Mouse (Mus musculus) forebrain, postnatal 0 days (tissue): ENCODE measurements around the gene Atg2a. TPM values are rescaled to one million over a fixed set of nuclear protein-coding genes. Genes with fewer than 3 reads are reported as not detected.
A peak's percentile ranks its signal among the peaks of the same experiment; 100 is the strongest.

ENCODE experiments used
- ATAC-seq: fragments of 200-750 bp; cut with Nextera tagmentation; 2 replicates; pipeline ENCODE4 v1.8.0; 2017; ENCODE audit warnings: mild to moderate bottlenecking, moderate library complexity
- DNase-seq: peaks from one replicate; pipeline ENCODE4 v3.0.0-alpha.2; 2015
- H3K27ac ChIP-seq: fragments of 300-500 bp; sonication (generic); 2 replicates; pipeline ENCODE4 v1.5.1; 2014; ENCODE audit warnings: low read depth, mild to moderate bottlenecking, antibody characterized with exemption, low read length, moderate library complexity, mixed read lengths
- H3K27me3 ChIP-seq: fragments of 300-500 bp; sonication (generic); 2 replicates; pipeline ENCODE4 v1.6.1; 2014; ENCODE audit warnings: mild to moderate bottlenecking, low read length, mixed read lengths; ENCODE audit not compliant: insufficient read depth
- H3K36me3 ChIP-seq: fragments of 300-500 bp; sonication (generic); 2 replicates; pipeline ENCODE4 v1.6.1; 2014; ENCODE audit warnings: mild to moderate bottlenecking, moderate library complexity; ENCODE audit not compliant: insufficient read depth
- H3K4me1 ChIP-seq: fragments of 300-500 bp; sonication (generic); 2 replicates; pipeline ENCODE4 v1.6.1; 2014; ENCODE audit warnings: antibody characterized with exemption; ENCODE audit not compliant: insufficient read depth
- H3K4me2 ChIP-seq: fragments of 300-500 bp; sonication (generic); 2 replicates; pipeline ENCODE4 v1.6.1; 2014; ENCODE audit warnings: low read depth, mild to moderate bottlenecking, moderate library complexity
- H3K4me3 ChIP-seq: fragments of 300-500 bp; sonication (generic); 2 replicates; pipeline ENCODE4 v1.5.1; 2014; ENCODE audit warnings: low read depth, low read length, mixed read lengths
- H3K9ac ChIP-seq: fragments of 300-500 bp; sonication (generic); 2 replicates; pipeline ENCODE4 v1.6.1; 2014; ENCODE audit warnings: mild to moderate bottlenecking
- H3K9me3 ChIP-seq: fragments of 300-500 bp; sonication (generic); 2 replicates; pipeline ENCODE4 v1.6.1; 2016; ENCODE audit warnings: low read length
- CTCF ChIP-seq: sonication (generic); IDR thresholded peaks from 2 replicates; pipeline ENCODE4 v1.5.1; 2016; ENCODE audit warnings: antibody characterized with exemption, control low read depth, low read depth
- WGBS: fragments of 180-500 bp; shearing (Covaris S2); extraction: QIAGEN DNeasy Blood & Tissue Kit; methylation state at CpG from one replicate; pipeline ENCODE4 v1.1.7; 2014; 5-methylcytosine and 5-hydroxymethylcytosine counted together
- polyA plus RNA-seq: library from polyadenylated mRNA; unstranded; fragments of >200 nt; fragmentation: Nextera tagmentation; extraction: Ambion mirVana; gene quantifications from 2 replicates; pipeline ENCODE4 v1.2.1, GENCODE M21; 2015
- total RNA-seq: library from RNA; depleted of rRNA; stranded (reverse); fragments of >200 nt; gene quantifications from 2 replicates; pipeline ENCODE4 v1.2.3, GENCODE M21; 2014; rRNA removed

Atg2a gene
- total RNA-seq (21.0 and 26.7 TPM in 2 replicates), polyA plus RNA-seq (5.9 and 7.6 TPM in 2 replicates)

DNA sequence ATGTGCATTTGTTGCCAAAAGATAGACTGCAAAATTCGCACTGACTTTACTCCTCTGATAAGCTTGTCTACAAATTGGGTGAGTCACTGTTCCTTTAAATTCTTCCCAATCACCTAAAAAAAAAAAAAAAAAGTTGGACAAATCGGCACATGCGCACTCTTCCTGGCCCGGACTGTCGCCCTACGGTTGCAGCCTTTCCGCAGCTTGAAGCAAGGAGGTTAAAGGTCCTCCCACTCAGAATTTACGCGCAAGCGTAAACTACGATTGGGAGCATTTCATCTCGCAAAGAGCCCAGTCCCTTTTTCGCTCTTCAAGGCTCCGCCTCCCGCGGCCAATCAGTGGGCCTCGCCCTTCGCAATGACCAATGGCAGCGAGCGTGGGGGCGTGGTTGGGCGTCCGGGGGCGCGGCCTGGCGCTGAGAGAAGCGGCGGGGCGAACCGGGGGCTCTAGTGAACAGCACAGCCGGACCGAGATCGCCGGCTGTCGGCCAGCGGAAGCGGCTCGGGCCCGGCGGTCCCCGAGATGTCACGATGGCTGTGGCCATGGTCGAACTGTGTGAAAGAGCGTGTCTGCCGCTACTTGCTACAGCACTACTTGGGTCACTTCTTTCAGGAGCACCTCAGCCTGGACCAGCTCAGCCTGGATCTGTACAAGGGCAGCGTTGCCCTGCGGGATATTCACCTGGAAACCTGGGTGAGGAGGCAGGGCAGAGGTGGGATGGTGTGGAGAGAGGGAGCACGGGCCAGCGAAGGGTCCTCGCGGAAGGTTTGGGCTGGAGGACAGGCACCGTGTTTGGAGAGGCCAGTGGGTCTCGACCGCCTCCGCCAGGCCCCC, at the start of gene Atg2a:
Gene Atg2a (plus strand): TSS at position 395 of the 834 bp plus-strand sequence.
- Histone ChIP-seq H3K4me3 (peak within 1 kb of the TSS; percentile 95), H3K9me3 (no peaks in the 10 kb centered on the region), H3K4me2 (peak within 1 kb of the TSS; percentile 91), H3K27me3 (no peaks in the 10 kb centered on the region), H3K27ac (peak within 1 kb of the TSS; percentile 66; the same call in 1 of the 2 replicates), H3K36me3 (peaks cover 19% of the 10 kb centered on the region), H3K9ac (peak within 1 kb of the TSS; percentile 81), H3K4me1 (peaks cover 7% of the 10 kb centered on the region)
- ATAC-seq (peak; percentile 96), DNase-seq (peak; percentile 98)
- under 1% methylated on average over 55 of the region's 55 CpGs for WGBS
- TF ChIP-seq CTCF: peak; percentile 29

DNA sequence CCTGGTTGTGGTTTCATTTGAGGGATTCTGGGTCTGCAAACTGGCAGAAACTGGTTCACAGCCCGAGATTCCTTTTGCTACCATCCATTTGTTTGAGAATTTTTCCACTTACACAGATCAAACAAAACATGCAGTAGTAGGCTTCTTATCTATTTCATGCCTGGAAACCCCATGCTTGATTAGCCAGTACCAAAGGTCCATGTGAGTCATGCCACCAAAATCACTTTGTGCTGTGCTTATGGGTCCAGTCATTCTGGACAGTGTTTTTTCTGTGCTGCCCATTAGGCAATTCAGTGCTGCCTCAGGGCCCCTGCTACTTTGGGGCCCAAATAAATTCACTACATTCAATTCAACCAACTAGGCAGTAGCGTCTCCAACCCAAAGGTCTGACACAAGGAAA, 37.2 kb upstream of the Atg2a start:
- Histone ChIP-seq H3K4me1 (no peaks in the 10 kb centered on the region), H3K27me3 (no peaks in the 10 kb centered on the region), H3K36me3 (no peaks in the 10 kb centered on the region), H3K4me3 (no peak overlapping the region), H3K27ac (no peak overlapping the region), H3K9me3 (no peaks in the 10 kb centered on the region), H3K4me2 (no peak overlapping the region), H3K9ac (no peak overlapping the region)
- ATAC-seq (no peak), DNase-seq (no peak)
- WGBS: 78% methylated on average over 2 of the region's 2 CpGs
- TF ChIP-seq CTCF: no peak

DNA sequence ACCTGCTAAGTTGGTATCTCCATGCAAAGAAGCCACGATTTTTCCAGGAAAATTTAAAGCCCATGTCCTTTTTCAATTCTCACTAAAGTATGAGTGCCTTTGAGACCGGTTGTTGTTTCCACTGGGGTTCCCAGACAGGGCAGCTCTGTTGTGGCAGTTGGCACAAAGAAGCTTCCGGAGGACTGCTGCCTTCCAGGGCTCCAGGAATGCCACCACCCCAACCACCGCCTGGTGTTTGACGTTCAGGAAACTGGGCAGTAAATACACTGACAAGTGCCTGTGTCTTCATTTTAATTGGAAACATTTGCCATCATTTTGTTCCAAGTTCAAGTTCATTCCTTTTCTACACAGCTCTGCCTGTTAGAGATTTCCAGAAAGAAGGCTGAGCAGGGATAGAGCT, 34.8 kb upstream of the Atg2a start:
- no peak overlapping the region for H3K27ac ChIP-seq
- no peak overlapping the region for H3K9ac ChIP-seq
- no peak for TF ChIP-seq CTCF
- no peaks in the 10 kb centered on the region for H3K4me1 ChIP-seq
- ATAC-seq (no peak), DNase-seq (no peak)
- H3K4me3 ChIP-seq: no peak overlapping the region
- 63% methylated on average over 5 of the region's 5 CpGs for WGBS
- no peak overlapping the region for H3K4me2 ChIP-seq
- H3K9me3 ChIP-seq: no peaks in the 10 kb centered on the region
- no peaks in the 10 kb centered on the region for H3K27me3 ChIP-seq
- no peaks in the 10 kb centered on the region for H3K36me3 ChIP-seq

DNA sequence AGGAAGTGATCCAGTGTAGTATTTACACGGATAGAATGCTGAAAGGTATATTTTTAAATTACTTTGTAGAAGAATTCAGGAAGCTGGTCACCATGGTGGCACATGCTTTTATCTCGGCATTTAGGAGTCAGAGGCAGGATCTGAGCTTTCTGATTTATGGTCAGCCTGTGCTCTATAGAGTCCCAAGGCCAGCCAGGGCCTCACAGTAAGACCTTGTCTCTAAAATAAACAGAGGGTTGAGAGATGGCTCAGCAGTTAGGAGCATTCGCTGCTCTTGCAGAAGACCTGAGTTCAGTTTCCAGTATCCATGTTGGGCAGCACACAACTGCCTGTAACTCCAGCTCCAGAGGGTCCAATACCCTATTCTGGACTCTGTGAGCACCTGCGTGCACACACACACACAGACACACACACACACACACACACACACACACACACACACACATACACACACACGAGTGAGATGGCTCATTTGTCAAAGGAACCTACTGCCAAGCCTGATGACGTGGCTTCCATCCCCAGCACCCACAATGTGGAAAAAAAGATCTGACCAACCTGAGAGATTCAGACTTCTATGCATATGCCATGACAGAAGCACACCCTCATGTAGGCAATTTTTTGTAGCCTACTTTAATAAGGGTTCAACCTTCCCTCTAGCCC, 25.3 kb upstream of the Atg2a start:
- Histone ChIP-seq H3K4me1 (no peaks in the 10 kb centered on the region), H3K27ac (no peak overlapping the region), H3K4me3 (no peak overlapping the region), H3K9ac (no peak overlapping the region), H3K36me3 (no peaks in the 10 kb centered on the region), H3K27me3 (no peaks in the 10 kb centered on the region), H3K9me3 (no peaks in the 10 kb centered on the region), H3K4me2 (no peak overlapping the region)
- no peak for TF ChIP-seq CTCF
- ATAC-seq (no peak), DNase-seq (no peak)
- WGBS: 83% methylated on average over 6 of the region's 6 CpGs

DNA sequence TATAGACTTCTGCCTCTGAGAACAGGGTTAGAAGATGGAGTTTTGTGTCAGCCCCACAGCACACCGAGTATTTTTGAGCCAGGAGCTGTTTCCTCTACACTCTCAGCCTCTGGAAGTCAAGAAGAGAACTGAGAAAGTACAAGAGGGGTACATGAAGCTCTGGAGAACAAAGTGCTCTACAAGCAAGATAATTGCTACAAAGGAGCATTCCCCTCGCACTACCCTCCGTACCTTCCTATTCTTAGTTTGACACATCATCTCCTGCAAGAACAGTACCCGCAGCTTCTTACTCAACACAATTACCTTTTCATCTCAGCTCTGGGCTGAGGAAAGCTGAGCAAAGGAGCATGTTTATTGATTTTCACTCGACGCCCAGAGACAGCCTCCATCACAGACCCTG, 22.9 kb upstream of the Atg2a start:
- 57% methylated on average over 6 of the region's 6 CpGs for WGBS
- Histone ChIP-seq H3K9me3 (no peaks in the 10 kb centered on the region), H3K27me3 (no peaks in the 10 kb centered on the region), H3K9ac (no peak overlapping the region), H3K27ac (no peak overlapping the region), H3K36me3 (no peaks in the 10 kb centered on the region), H3K4me3 (no peak overlapping the region), H3K4me1 (no peaks in the 10 kb centered on the region), H3K4me2 (no peak overlapping the region)
- DNase-seq (no peak), ATAC-seq (no peak)
- no peak for TF ChIP-seq CTCF

DNA sequence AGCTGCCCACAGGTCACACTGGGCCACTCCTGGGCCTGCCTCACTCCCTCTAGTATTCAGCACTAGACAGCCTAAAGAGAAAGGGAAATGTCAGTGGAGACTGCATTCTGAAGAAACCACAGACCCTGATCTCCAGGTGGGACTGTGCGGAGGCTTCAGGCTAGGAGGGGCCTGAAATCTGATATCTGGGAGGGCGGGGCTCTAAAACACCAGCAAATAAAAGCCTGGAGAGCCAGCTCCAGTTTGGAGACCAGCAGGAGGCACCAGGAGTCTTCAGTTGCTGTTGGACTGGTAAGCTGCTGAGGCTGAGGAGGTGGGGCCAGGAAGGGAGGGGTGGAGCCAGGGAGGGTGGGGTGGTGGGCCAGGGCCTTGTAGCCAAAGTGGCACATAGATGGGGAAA, 15.3 kb upstream of the Atg2a start, which contains the start of gene Gpha2:
Gene Gpha2 (plus strand): TSS at position 246 of the 400 bp plus-strand sequence.
- H3K9ac ChIP-seq: no peak within 1 kb of the TSS
- H3K4me3 ChIP-seq: no peak within 1 kb of the TSS
- DNase-seq: no peak
- no peak for ATAC-seq
- WGBS: 17% methylated on average over 2 of the region's 2 CpGs
- peaks cover 45% of the 10 kb centered on the region for H3K36me3 ChIP-seq
- H3K4me1 ChIP-seq: no peaks in the 10 kb centered on the region
- H3K9me3 ChIP-seq: no peaks in the 10 kb centered on the region
- H3K27ac ChIP-seq: no peak within 1 kb of the TSS
- no peak within 1 kb of the TSS for H3K4me2 ChIP-seq
- no peaks in the 10 kb centered on the region for H3K27me3 ChIP-seq
- TF ChIP-seq CTCF: no peak

DNA sequence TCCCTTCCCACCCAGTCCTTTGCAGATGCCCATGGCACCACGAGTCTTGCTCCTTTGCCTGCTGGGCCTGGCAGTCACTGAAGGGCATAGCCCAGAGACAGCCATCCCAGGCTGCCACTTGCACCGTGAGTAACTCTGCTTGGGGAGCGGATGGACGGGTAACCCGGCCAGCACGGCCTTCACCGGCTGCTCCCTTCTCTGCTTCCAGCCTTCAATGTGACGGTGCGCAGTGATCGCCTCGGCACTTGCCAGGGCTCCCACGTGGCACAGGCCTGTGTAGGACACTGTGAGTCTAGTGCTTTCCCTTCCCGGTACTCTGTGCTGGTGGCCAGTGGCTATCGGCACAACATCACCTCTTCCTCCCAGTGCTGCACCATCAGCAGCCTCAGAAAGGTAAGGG, 14.7 kb upstream of the Atg2a start:
- no peak for TF ChIP-seq CTCF
- 91% methylated on average over 14 of the region's 14 CpGs for WGBS
- no peak overlapping the region for H3K27ac ChIP-seq
- no peaks in the 10 kb centered on the region for H3K9me3 ChIP-seq
- no peak overlapping the region for H3K4me2 ChIP-seq
- no peaks in the 10 kb centered on the region for H3K4me1 ChIP-seq
- DNase-seq (no peak), ATAC-seq (no peak; the same call in 1 of the 2 replicates)
- H3K36me3 ChIP-seq: peaks cover 51% of the 10 kb centered on the region
- no peak overlapping the region for H3K9ac ChIP-seq
- H3K4me3 ChIP-seq: no peak overlapping the region
- H3K27me3 ChIP-seq: no peaks in the 10 kb centered on the region
